8 mouse cellular contexts compared by ENCODE assay signal in the genomic region with DNA sequence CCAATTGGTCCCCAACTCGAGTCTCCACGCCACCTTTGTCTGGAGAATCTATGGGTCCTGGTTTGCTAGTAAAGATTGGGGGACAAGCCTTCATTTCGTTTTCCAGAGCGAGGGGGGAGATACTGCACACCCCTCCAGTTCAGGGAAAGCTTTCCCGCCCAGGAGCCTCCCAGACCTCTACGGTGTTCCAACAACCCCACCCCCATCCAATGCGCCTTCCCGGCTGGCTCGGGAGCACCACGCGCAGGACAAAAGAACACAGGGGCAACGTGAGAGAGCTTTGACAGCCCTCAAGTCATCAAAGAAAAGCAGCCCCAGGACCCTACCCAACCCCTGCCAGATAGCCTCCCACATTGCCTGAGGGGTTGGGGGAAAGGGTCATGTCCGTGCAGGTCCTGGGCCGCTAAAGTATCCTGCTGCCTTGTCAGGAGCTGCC. TPM values are rescaled to one million over a fixed set of nuclear protein-coding genes. Genes with fewer than 3 reads are reported as not detected.
A peak's percentile ranks its signal among the peaks of the same experiment; 100 is the strongest.
DNase-seq lines count a peak whose midpoint lies in the region; ATAC-seq and TF ChIP-seq lines count a peak whose summit lies in the region.

No protein-coding gene starts in this region.

- DNase-seq in left cerebral cortex, adult 2 months (ENCODE audit: extremely low spot score in 1 of 2, low spot score in 2 of 2) = peak in 1 of 2 experiments; percentile 14
- DNase-seq in left cerebral cortex, adult 9 months (ENCODE audit: low spot score in 2 of 2) = no peak
- peak; percentile 80 for DNase-seq in forebrain, embryonic 14.5 days (ENCODE audit: low spot score)
- peak; percentile 72 for DNase-seq in lung, embryonic 14.5 days
- DNase-seq in natural killer cell, adult 2 months (ENCODE audit: low spot score in 2 of 2) = no peak

- H3K9ac ChIP-seq in forebrain, embryonic 14.5 days (ENCODE audit: low read length) = peak overlapping the region; percentile 74
- peak overlapping the region; percentile 70 for H3K9ac ChIP-seq in hindbrain, embryonic 15.5 days
- peak overlapping the region; percentile 83 for H3K9ac ChIP-seq in lung, embryonic 14.5 days

- intact Hi-C loops in left cerebral cortex, adult 2 months (cut with DNase I) = no loop called here

- H3K27me3 ChIP-seq in forebrain, embryonic 14.5 days (replicated peaks; ENCODE audit: control insufficient read depth, insufficient read depth, low read length) = no peaks in the 10 kb centered on the region
- no peaks in the 10 kb centered on the region for H3K27me3 ChIP-seq in hindbrain, embryonic 15.5 days
- no peaks in the 10 kb centered on the region for H3K27me3 ChIP-seq in lung, embryonic 14.5 days (ENCODE audit: insufficient read depth, low read length)
- peaks cover 23% of the 10 kb centered on the region for H3K27me3 ChIP-seq in small intestine, adult 2 months (ENCODE audit: control insufficient read depth, insufficient read depth, low read length)

- peak overlapping the region; percentile 93 for H3K4me2 ChIP-seq in forebrain, embryonic 14.5 days (ENCODE audit: low read length)
- peak overlapping the region; percentile 87 for H3K4me2 ChIP-seq in hindbrain, embryonic 15.5 days
- peak overlapping the region; percentile 69 for H3K4me2 ChIP-seq in lung, embryonic 14.5 days

- peaks cover 2% of the 10 kb centered on the region; the same call in 1 of the 2 replicates for H3K4me1 ChIP-seq in bone marrow macrophage, adult 2 months (ENCODE audit: control insufficient read depth, insufficient read depth, low read length)
- peaks cover 5% of the 10 kb centered on the region for H3K4me1 ChIP-seq in forebrain, embryonic 14.5 days (ENCODE audit: control insufficient read depth, insufficient read depth, low read length)
- peaks cover 24% of the 10 kb centered on the region for H3K4me1 ChIP-seq in hindbrain, embryonic 15.5 days (replicated peaks)
- peaks cover 6% of the 10 kb centered on the region for H3K4me1 ChIP-seq in lung, embryonic 14.5 days (ENCODE audit: insufficient read depth)
- peaks cover 12% of the 10 kb centered on the region for H3K4me1 ChIP-seq in small intestine, adult 2 months (ENCODE audit: control insufficient read depth, insufficient read depth, insufficient read length, low read length)

- no peak for TF ChIP-seq CTCF in left cerebral cortex, adult 2 months (IDR thresholded peaks at IDR 0.05)
- no peak for TF ChIP-seq CTCF in bone marrow macrophage, adult 2 months (IDR thresholded peaks at IDR 0.05; ENCODE audit: low read depth, low read length)
- TF ChIP-seq CTCF in lung, embryonic 14.5 days (IDR thresholded peaks at IDR 0.05; ENCODE audit: low read depth) = no peak
- no peak for TF ChIP-seq CTCF in small intestine, adult 2 months (IDR thresholded peaks at IDR 0.05; ENCODE audit: extremely low read depth, insufficient read length, insufficient replicate concordance, low read depth, low read length)

- H3K4me3 ChIP-seq in left cerebral cortex, adult 2 months = peak overlapping the region; percentile 73
- peak overlapping the region; percentile 67 for H3K4me3 ChIP-seq in bone marrow macrophage, adult 2 months (ENCODE audit: insufficient read depth, low read length)
- H3K4me3 ChIP-seq in forebrain, embryonic 14.5 days (ENCODE audit: low read depth, low read length) = peak overlapping the region; percentile 54
- H3K4me3 ChIP-seq in hindbrain, embryonic 15.5 days = peak overlapping the region; percentile 66
- H3K4me3 ChIP-seq in lung, embryonic 14.5 days (ENCODE audit: low read depth, low read length) = peak overlapping the region; percentile 68
- H3K4me3 ChIP-seq in small intestine, adult 2 months (ENCODE audit: low read depth, low read length) = peak overlapping the region; percentile 53

- no peaks in the 10 kb centered on the region for H3K36me3 ChIP-seq in forebrain, embryonic 14.5 days (ENCODE audit: control insufficient read depth, insufficient read depth, low read length)
- no peaks in the 10 kb centered on the region for H3K36me3 ChIP-seq in hindbrain, embryonic 15.5 days
- 0 out of 2 replicates have a peak, but pooled peaks cover 4% of the 10 kb centered on the region for H3K36me3 ChIP-seq in lung, embryonic 14.5 days (ENCODE audit: insufficient read depth)
- H3K36me3 ChIP-seq in small intestine, adult 2 months (ENCODE audit: control insufficient read depth, insufficient read depth, low read length) = no peaks in the 10 kb centered on the region

- no peak for TF ChIP-seq POLR2A in bone marrow macrophage, adult 2 months (IDR thresholded peaks at IDR 0.05; ENCODE audit: borderline replicate concordance, low read depth, low read length)
- no peak for TF ChIP-seq POLR2A in small intestine, adult 2 months (IDR thresholded peaks at IDR 0.05; ENCODE audit: low read depth, low read length)

- H3K9me3 ChIP-seq in forebrain, embryonic 14.5 days (replicated peaks; ENCODE audit: control insufficient read depth, low read length) = no peaks in the 10 kb centered on the region
- H3K9me3 ChIP-seq in hindbrain, embryonic 15.5 days = no peaks in the 10 kb centered on the region
- no peaks in the 10 kb centered on the region for H3K9me3 ChIP-seq in lung, embryonic 14.5 days (ENCODE audit: low read depth, low read length)

- under 1% methylated on average over 14 of the region's 14 CpGs for WGBS in forebrain, embryonic 14.5 days
- 0% methylated on average over 14 of the region's 14 CpGs for WGBS in hindbrain, embryonic 15.5 days
- WGBS in lung, embryonic 14.5 days = under 1% methylated on average over 14 of the region's 14 CpGs
- under 1% methylated on average over 14 of the region's 14 CpGs for WGBS in small intestine, adult 2 months

- no peak overlapping the region for H3K27ac ChIP-seq in left cerebral cortex, adult 2 months
- no peak overlapping the region for H3K27ac ChIP-seq in bone marrow macrophage, adult 2 months (ENCODE audit: insufficient read depth, low read depth, low read length)
- H3K27ac ChIP-seq in forebrain, embryonic 14.5 days (ENCODE audit: low read depth, low read length) = peak overlapping the region; percentile 88
- peak overlapping the region; percentile 85 for H3K27ac ChIP-seq in hindbrain, embryonic 15.5 days (replicated peaks)
- H3K27ac ChIP-seq in lung, embryonic 14.5 days (ENCODE audit: low read depth) = peak overlapping the region; percentile 96
- H3K27ac ChIP-seq in small intestine, adult 2 months (ENCODE audit: insufficient read depth, low read depth, low read length) = no peak overlapping the region

- peak; percentile 47 for ATAC-seq in forebrain, embryonic 14.5 days
- peak; percentile 58; the same call in 1 of the 2 replicates for ATAC-seq in hindbrain, embryonic 15.5 days (ENCODE audit: low FRiP score, low read depth)
- ATAC-seq in lung, embryonic 14.5 days (ENCODE audit: insufficient read depth) = peak; percentile 3; the same call in 1 of the 2 replicates

RNA-seq across cellular contexts. Expression of a gene that starts 1.2 kb away (rescaled TPM):
- total RNA-seq in left cerebral cortex, adult 2 months (2021) = 10 to 100 TPM; 14.1 to 14.4 TPM
- polyA plus RNA-seq in bone marrow macrophage, adult 2 months (2012; ENCODE audit: insufficient read depth, insufficient read length, missing spikeins) = 2.2 and 5.2 TPM in 2 replicates
- polyA plus RNA-seq in forebrain, embryonic 14.5 days (2014; fragmentation: Nextera tagmentation; extraction: Ambion mirVana) = 41.4 and 51.4 TPM in 2 replicates
- 29.3 and 36.2 TPM in 2 replicates for polyA plus RNA-seq in hindbrain, embryonic 15.5 days (2015; fragmentation: Nextera tagmentation; extraction: Ambion mirVana)
- 77.3 and 77.6 TPM in 2 replicates for polyA plus RNA-seq in lung, embryonic 14.5 days (2014; fragmentation: Nextera tagmentation; extraction: Ambion mirVana)
- 0.49 and 1.9 TPM in 2 replicates for polyA plus RNA-seq in small intestine, adult 2 months (2012; rRNA removed)

Comparison
In these comparisons a context has a peak if more than half of its experiments do, and no peak if none do; other contexts are left out.
1. DNase-seq: peak in forebrain, embryonic 14.5 days (single experiment) and lung, embryonic 14.5 days (single experiment); none in left cerebral cortex, adult 9 months (0 of 2) and natural killer cell, adult 2 months (0 of 2).
2. H3K27ac ChIP-seq: peak in forebrain, embryonic 14.5 days (single experiment), hindbrain, embryonic 15.5 days (single experiment) and lung, embryonic 14.5 days (single experiment); none in left cerebral cortex, adult 2 months (single experiment), bone marrow macrophage, adult 2 months (single experiment) and small intestine, adult 2 months (single experiment).
3. ATAC-seq: peak in every context shown above with its lines; median percentile 58 in hindbrain, embryonic 15.5 days; 47 in forebrain, embryonic 14.5 days; 3 in lung, embryonic 14.5 days.
4. Peak in every context shown above with its lines, with median percentiles within 50 percentile points of each other: H3K4me3 ChIP-seq, H3K4me2 ChIP-seq and H3K9ac ChIP-seq.